Mouse (Mus musculus): ENCODE data around the gene Cck. TPM values are rescaled to one million over a fixed set of nuclear protein-coding genes. Genes with fewer than 3 reads are reported as not detected.

Gene Cck
- 2.2 and 8.4 TPM in 2 replicates for polyA plus RNA-seq (2012; rRNA removed)

GRCm38 (mm10) chr9:121495529-121495928, at the start of gene Cck:
Gene Cck, minus strand, starts transcription at chr9:121495694.

Other genes starting within 250 kb of the Cck start
- gene Ulk4, start 218.5 kb downstream of the Cck start, polyA plus RNA-seq (2012; rRNA removed), result 1.4 and 1.8 TPM in 2 replicates
- gene Trak1, start 198.2 kb downstream of the Cck start, polyA plus RNA-seq (2012; rRNA removed), result 38.4 and 40.9 TPM in 2 replicates
- gene Lyzl4, start 146.4 kb upstream of the Cck start, polyA plus RNA-seq (2012; rRNA removed), result 0.06 TPM in 1 of 2 replicates, not detected in the other
- gene Vipr1, start 147.0 kb upstream of the Cck start, polyA plus RNA-seq (2012; rRNA removed), result 0.67 and 1.1 TPM in 2 replicates
- 3.5 and 3.7 TPM in 2 replicates for gene Sec22c, start 209.8 kb upstream of the Cck start, polyA plus RNA-seq (2012; rRNA removed)
- 6.1 and 7.1 TPM in 2 replicates for gene Ss18l2, start 214.6 kb upstream of the Cck start, polyA plus RNA-seq (2012; rRNA removed)
- gene Nktr, start 223.5 kb upstream of the Cck start, polyA plus RNA-seq (2012; rRNA removed), result 10.8 and 14.6 TPM in 2 replicates